Mouse (Mus musculus): ENCODE results near the gene Dap3. TPM values are rescaled to one million over a fixed set of nuclear protein-coding genes. Genes with fewer than 3 reads are reported as not detected.

The Dap3 gene
- polyA plus RNA-seq (2012; rRNA removed; ENCODE audit: low replicate concordance): 34.1 and 46.4 TPM in 2 replicates

DNA sequence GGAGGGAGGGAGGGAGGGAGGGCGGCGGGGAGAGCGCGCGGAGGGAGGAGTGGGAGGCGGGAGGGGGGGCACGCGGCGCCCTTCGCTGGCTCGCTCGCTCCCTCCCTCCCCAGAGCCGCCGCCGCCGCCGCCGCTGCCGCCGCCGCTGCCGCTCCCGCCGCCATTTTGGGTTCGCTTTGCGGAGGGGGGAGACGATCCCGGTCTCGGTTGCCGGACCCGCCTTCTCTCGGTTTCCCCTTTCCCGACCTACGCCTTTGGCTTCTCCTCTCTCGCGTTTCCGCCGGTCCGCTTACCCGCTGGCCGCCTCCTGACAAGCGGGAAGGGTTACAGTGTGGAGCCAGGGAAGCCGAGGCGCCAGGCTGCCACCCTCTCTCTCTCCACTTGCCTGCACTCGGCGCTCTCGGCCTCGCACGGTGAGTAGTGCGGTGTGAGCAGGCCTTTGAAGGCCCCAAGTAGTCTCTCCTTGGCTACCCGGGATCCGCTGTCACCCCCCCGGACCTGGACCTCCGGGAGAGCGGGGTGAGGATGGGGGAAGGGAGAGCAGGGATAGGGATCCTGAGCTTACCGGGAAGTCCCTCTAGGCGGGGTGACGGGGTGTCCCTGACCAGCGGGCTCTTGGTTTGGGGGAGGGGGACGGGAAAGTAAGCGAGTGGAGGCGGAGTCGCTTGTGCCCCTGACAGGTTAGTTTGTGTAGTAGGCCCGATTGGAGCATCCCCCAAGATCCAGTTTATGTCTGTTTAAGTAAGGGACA, at the start of gene Dap3, which contains the start of gene Ash1l:
Gene Dap3 (minus strand): TSS at position 606 of the 751 bp plus-strand sequence.
Gene Ash1l (plus strand): TSS at position 47 of the 751 bp plus-strand sequence.

DNA sequence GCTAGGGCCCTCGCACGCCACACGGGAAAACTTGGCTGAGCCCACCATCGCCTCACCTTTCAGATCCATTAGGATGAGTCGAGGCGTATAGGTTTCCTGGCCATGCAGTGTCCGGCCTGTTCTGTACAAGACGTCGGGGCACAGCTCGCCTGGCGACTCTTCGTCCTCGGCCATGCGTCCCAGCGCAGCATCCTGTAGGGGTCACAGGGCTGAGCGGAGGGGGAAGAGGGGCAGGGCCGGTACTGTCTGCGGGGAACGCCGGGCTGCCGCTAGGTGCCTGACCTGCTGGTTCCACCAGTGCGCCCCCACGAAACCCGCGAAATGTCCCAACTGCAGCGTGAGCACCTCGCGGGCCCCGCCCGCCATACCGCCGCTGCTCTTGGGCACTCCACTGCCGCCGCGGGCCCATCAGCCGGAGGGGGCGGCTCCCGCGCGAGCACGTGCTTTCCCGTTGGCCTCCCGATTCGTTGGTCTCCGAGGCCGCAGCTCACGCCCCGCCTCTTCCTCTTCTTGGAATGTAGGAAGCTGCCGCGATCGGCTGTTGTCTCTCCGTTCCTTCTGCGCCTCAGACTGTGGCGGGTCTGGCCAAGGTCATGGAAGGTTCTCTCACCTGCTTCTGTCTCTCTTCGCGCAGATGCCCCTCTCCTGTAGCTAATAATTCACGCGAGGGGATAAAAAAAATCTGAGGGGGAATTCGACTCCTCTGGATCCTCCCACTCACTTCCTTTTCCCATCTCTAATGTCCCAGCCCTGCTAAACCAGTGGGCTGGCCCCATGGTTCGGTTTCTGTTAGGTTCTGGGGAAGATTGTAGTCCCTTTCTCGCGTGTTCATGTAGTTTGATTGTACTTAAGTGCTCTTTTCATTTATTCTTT, 37.2 kb downstream of the Dap3 start, which contains the start of gene Msto1:
Gene Msto1 (minus strand): TSS at position 489 of the 873 bp plus-strand sequence.

Other genes starting within 250 kb of the Dap3 start
- gene Rit1, start 234.3 kb downstream of the Dap3 start, polyA plus RNA-seq (2012; rRNA removed; ENCODE audit: low replicate concordance): 38.7 and 55.6 TPM in 2 replicates
- gene Syt11, start 176.0 kb downstream of the Dap3 start, polyA plus RNA-seq (2012; rRNA removed; ENCODE audit: low replicate concordance): 5.2 and 8.2 TPM in 2 replicates
- gene Gon4l, start 116.0 kb downstream of the Dap3 start, polyA plus RNA-seq (2012; rRNA removed; ENCODE audit: low replicate concordance): 13.6 and 15.5 TPM in 2 replicates
- 27.4 and 32.6 TPM in 2 replicates for gene Msto1, start 37.2 kb downstream of the Dap3 start, polyA plus RNA-seq (2012; rRNA removed; ENCODE audit: low replicate concordance)
- gene Ash1l, start 559 bp downstream of the Dap3 start, polyA plus RNA-seq (2012; rRNA removed; ENCODE audit: low replicate concordance): 6.8 and 11.5 TPM in 2 replicates
- 43.9 and 51.7 TPM in 2 replicates for gene Rusc1, start 142.1 kb upstream of the Dap3 start, polyA plus RNA-seq (2012; rRNA removed; ENCODE audit: low replicate concordance)
- not detected in 2 replicates for gene Gm43738, start 149.9 kb upstream of the Dap3 start, polyA plus RNA-seq (2012; rRNA removed; ENCODE audit: low replicate concordance)
- 69.2 and 93.9 TPM in 2 replicates for gene Fdps, start 150.8 kb upstream of the Dap3 start, polyA plus RNA-seq (2012; rRNA removed; ENCODE audit: low replicate concordance)
- 1.2 TPM in 1 of 2 replicates, not detected in the other for gene Pklr, start 185.0 kb upstream of the Dap3 start, polyA plus RNA-seq (2012; rRNA removed; ENCODE audit: low replicate concordance)
- gene Hcn3, start 209.0 kb upstream of the Dap3 start, polyA plus RNA-seq (2012; rRNA removed; ENCODE audit: low replicate concordance): 1.7 and 5.4 TPM in 2 replicates
- 52.1 and 77.2 TPM in 2 replicates for gene Clk2, start 213.6 kb upstream of the Dap3 start, polyA plus RNA-seq (2012; rRNA removed; ENCODE audit: low replicate concordance)
- gene Scamp3, start 226.3 kb upstream of the Dap3 start, polyA plus RNA-seq (2012; rRNA removed; ENCODE audit: low replicate concordance): 149 and 198 TPM in 2 replicates
- gene Fam189b, start 232.0 kb upstream of the Dap3 start, polyA plus RNA-seq (2012; rRNA removed; ENCODE audit: low replicate concordance): 60.1 and 120 TPM in 2 replicates

All from mammary gland, adult 2 months (tissue).